Mouse (Mus musculus): Measurements from ENCODE around the gene Ube2i.

DNA sequence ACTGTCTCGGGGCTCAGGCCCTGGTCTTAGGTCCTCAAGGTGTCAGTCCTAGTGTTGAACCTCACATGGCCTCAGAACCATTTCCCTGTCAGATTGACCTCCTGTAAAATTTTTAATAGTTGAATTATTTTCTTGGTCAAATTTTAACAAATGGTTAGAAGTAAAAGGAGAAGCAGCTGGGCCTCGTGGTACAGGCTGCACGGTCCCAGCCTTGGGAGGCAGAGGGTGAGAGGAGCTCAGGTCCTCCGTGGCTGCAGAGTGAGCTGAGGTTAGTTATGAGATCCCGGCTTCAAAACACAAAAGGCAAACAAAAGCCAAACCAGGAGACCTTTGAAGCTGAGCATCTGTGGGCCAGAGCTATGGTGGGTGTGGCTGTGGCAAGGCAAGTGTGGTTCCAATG lies 46.4 kb downstream of the Ube2i start:
- no peak for TF ChIP-seq POLR2A (IDR thresholded peaks at IDR 0.05; ENCODE audit: insufficient read length, low read depth)
- TF ChIP-seq CEBPB (IDR thresholded peaks at IDR 0.05; ENCODE audit: insufficient read depth, poor library complexity, severe bottlenecking), result no peak
- no peak for TF ChIP-seq E2F4 (IDR thresholded peaks at IDR 0.05; ENCODE audit: insufficient read depth)
- no peak for TF ChIP-seq POLR2AphosphoS2 (IDR thresholded peaks at IDR 0.05; ENCODE audit: insufficient read length, low read depth)
- no peak for TF ChIP-seq MAX (IDR thresholded peaks at IDR 0.05; ENCODE audit: low read depth)

All from myocyte (in vitro differentiated cells).